Mouse (Mus musculus) adrenal gland, postnatal 10 days (tissue): Measurements from ENCODE around the gene Tnip2. TPM values are rescaled to one million over a fixed set of nuclear protein-coding genes. Genes with fewer than 3 reads are reported as not detected.

ENCODE experiments used
- DNase-seq: peaks from one replicate; pipeline ENCODE4 v3.0.0; 2021; ENCODE audit warnings: mixed read lengths
- total RNA-seq, 2 experiments: library from RNA; stranded (reverse); gene quantifications; 2 replicates each; pipeline ENCODE4 v1.2.3; 2021

Gene Tnip2
- total RNA-seq, 2 experiments from 2014 or later, result 10.6 to 16.1 TPM

- DNase-seq, result no peak
These were observed 10.2 kb upstream of the Tnip2 start for GRCm38 (mm10) chr5:34523958-34524485.

DNA sequence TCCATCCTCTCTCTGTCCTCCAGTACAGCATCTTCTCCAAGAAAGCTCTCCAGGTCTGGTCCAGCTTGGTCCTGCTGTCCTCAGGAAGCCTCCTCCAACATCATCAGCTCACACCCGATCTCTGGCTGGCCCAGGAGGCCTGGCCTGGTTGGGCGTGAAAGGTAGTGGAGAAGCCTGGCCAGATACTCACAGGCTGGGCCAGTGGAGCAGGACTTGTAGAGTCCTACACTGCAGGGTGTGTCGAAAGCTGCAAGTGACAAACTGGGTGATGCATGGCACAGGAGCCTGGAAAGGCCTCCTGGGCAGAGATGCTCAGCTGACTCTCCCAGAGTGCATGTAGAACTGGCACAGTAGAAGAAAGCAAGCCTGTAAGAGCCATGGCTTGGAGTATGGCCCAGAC is 7.5 kb upstream of the Tnip2 start:
- DNase-seq, result no peak

DNA sequence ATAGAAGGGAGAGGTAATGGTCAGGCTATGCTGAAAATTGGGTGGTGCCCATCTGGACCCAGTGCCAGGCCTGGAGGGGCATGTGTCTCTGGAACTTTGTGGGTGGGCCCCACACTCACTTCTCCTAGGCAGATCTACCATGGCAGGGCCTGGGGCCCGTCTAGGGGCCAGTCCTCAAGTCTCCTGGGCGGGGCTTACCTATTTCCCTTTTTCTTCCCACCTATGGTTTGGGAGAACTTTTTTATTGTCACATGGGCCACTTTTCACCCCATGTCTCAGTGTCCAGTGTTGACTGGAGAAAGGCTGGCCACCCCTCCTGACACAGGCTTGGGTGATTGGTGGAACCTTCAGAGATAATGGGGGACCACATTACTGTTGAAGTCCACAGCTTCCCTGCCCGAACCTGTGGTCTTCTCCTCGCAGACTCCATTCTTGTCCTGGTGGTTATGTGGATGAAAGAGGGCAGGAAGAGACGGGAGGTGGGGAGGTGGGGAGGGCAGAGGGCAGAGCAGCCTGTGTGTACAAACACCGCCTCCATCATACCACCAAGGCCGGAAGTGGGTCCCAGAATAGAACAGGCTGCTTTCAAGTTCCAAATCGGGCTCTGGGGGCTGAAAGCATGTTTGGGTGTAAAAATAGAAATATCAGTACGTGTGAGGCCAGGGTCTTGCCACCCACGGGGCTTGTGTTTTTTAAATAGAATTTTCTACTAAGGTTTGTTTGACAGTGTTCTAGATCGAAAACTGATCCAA is 6.8 kb upstream of the Tnip2 start:
- DNase-seq, result no peak

DNA sequence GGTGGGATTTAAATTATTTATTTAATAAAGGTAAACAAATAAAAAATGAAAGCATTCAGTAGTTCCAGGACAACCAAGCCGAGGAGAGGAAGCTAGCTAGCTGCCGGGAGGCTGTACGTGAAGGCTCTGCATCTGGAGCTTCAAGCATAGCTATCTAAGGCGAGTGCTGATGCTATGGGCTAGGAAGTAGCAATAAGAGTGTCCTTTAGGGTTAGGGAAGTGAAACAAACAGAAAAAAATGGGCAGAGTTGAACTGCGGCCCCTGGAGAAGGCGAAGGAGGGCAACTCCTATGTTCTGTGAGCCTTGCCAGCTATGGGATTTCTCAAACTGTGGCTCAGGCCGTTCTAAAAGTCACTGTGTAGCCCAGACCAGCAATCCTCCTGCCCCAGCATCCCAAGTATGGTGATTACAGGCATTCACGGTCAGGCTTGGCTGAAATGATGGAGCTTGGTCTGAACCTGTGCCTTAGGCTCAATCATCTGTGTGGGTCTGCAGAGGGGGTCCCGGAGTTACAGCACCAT is 5.7 kb upstream of the Tnip2 start:
- DNase-seq, result no peak

DNA sequence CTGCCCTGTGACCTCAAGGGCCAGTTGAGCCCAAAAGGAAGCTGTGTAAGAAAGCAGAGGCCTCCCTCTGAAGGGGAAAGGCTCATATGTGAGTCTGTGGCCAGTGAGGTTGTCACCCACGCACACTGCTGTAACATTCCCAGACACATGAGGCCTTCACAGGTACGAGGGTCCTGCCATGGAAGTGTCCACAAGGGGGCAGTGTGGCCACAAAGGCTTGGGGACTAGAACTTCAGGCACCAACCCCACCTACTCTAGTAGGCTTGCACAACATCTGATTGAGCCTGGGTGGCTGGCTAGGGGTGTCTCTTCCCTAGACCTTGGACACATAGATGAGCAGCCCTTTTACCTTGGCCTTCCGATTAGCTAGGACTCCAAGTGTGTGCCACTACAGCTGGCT is 4.1 kb upstream of the Tnip2 start:
- DNase-seq, result peak; percentile 93

DNA sequence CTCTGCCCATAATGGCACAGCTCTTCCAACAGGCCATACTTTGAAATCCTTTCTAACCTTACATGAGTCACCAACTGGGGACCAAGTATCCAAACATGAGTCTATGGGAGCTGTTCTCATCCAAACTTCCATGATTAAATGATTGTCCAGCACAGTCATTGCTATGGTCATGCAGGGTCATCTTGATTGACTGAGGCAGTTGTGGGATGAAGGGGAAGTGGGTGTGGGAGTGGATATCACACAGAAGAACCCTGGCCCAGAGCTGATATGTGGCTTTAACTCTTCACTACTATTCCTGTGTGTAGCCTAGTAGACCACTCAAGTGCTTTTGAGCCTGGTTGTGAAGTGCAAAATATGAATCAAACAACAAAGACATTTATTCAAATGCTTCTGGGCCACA is 1.3 kb upstream of the Tnip2 start:
- DNase-seq, result no peak

- DNase-seq, result no peak
These were observed 401 bp upstream of the Tnip2 start for GRCm38 (mm10) chr5:34514218-34514566.

DNA sequence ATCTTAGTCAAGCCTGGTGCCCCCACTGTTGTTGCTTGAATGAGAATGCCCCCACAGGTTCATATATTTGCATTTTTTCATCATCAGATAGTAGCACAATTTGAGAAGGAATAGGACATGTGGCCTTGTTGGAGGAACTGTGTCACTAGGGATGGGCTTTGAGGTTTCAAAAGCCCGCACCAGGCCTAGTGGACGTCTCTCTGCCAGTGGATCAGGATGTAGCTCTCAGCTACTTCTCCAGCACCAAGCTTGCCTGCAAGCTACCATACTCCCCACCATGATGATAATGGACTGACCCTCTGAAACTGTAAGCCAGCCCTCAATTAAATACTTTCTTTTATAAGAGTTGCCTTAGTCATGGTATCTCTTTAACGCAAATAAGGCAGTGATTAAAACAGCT is 1.3 kb downstream of the Tnip2 start:
- no peak for DNase-seq

DNA sequence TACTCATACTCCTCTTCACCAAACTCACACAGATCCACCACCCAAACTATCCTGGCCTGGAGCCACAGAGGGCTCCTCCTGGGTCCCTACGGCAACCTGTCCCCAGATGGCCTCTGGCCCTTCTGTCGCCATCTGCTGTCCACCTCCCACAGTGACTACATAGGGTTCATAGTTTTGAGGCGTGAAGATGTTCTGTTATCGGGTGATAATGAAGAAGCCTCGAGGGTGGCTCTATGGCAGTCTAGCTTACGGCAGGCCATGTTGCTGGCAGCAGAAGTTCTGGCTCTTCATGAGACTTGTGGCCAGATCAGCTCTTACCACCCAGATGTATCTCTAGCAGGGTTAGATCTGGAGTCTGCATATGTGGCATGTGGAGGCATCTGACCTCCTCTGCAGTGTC is 11.0 kb downstream of the Tnip2 start:
- DNase-seq, result no peak

DNA sequence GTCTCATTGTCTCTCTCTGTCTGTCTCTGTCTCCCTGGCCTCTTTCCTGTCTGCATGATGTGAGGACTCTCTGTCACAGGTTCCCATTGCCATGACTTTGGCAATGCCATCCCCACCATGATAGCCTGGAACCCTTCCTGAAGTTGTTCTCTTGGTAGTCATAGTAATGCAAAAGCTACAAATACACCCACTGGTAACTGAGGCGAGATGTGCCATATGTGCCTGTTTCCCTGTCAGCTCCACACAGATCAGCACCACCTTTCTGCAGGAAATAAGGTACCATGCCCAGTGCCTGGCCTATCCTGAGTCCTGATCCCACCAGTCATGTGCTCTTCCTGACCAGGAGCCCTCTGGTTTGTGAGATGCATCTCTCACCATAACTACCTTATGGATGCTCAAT is 11.4 kb downstream of the Tnip2 start:
- DNase-seq, result no peak

DNA sequence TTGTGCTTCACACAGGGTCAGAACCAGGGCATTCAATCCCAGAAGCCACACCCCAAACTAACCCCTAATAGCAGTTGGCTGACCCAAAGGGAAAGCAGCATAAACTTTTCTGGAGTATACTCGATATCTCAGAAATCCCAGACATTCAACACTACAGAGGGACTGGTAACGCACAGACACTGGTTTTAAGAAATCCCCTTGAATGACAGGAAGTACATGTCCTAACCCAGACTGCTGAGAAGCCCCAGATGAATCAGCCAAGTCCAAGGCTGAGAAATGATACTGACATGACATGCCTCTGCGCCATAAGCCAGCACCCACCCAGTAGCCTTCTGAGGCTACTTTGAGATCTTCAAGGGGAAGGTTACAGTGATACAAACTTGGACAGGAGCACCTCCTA is 12.2 kb downstream of the Tnip2 start:
- no peak for DNase-seq

DNA sequence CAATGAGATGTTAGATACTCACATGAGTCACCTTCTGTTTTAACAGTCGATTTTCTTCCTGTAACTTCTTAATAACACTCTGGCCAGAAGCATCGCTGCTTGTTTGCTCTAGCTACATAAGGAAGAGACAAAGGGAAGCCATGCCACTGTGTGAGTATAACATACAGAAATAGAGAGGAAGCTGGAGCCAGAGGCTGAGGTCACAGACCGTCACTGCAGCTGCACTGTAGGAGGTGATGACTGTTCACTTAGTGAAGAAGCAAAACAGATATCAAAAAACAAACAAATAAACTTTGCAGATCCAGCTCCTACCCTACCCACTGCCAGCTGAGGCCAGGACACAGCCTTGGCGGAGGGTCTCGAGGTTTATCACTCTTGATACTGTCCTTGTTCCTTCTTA is 12.9 kb downstream of the Tnip2 start:
- DNase-seq, result no peak

DNA sequence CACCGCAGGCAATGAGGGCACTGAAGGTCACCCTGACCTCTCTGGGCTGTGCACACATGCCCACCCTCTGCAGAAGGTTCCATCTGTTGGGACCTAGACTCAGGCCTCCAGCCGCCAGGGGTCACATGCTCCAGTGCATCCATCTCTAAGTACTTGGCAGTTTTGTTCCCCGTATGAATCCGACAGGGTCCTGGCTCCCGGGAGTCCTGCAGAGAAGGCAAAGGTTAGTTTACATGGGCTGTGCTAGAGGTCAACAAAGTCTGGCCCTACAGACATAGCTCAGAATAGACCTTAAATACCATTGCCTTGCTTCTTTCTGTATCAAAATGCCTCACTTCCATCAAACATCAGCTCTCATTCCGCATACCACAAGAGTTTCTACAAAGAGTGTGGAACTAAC is 17.0 kb downstream of the Tnip2 start:
- DNase-seq, result no peak

- DNase-seq, result no peak
These were observed 24.4 kb downstream of the Tnip2 start for GRCm38 (mm10) chr5:34489418-34489787.

- DNase-seq, result no peak
These were observed 24.9 kb downstream of the Tnip2 start for GRCm38 (mm10) chr5:34488741-34489417.

DNA sequence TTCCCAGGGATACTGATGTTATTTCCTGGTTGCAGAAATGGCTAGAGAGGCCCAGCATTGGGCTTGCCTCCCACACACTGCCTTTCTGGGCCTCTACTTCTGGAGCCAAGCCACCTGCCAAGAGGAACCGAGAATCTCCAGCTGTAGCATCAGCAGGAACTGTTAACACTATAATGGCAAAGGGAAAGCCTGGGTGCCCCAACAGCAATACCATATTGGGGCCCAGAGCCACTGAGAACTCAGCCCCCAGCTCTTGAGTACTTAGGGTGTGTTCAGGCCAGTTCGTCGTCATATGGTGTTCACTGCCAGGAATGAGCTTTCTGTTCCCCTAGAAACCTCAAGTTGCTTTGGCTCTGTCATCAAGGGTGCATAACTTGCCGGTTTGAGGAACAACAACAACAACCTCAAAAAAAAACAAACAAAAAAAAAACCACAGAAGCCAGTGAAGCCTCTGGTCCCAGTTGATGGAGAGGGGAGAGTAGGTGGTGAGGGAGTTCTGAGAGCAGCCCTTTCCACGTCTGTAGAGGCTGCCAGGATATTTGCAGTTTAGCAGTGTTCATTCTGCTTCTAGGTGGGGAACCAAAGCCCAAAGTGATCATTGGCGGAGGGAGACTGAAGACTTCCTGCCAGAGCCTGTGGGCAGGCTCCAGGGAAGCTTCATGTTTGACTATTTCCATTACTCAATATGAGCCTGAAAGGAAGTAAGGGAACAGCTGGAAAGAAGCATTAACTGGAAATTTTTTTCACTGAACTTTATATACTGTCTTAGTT is 26.3 kb downstream of the Tnip2 start:
- DNase-seq, result no peak

DNA sequence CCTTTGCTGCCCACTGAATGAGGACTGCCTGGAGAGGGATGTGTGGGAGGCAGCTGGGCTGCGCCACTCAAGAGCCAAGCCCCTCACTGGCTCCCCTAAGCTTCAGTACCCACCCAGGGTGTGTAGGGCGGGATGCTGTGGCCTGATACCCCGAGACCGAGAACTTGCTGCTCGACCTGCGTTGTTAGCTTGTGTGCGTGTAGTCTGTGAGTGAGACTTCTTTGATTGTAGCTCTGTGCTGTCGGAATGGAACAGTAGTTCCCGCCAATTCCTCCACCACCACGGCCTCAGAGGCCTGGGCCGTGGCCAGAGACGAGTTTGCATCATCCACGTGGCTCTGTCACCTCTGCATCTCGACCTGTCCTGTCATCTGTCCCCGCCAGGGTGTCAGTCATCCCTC is 28.1 kb downstream of the Tnip2 start:
- DNase-seq, result no peak

GRCm38 (mm10) chr5:34480926-34481325 is 32.9 kb downstream of the Tnip2 start:
- no peak for DNase-seq

DNA sequence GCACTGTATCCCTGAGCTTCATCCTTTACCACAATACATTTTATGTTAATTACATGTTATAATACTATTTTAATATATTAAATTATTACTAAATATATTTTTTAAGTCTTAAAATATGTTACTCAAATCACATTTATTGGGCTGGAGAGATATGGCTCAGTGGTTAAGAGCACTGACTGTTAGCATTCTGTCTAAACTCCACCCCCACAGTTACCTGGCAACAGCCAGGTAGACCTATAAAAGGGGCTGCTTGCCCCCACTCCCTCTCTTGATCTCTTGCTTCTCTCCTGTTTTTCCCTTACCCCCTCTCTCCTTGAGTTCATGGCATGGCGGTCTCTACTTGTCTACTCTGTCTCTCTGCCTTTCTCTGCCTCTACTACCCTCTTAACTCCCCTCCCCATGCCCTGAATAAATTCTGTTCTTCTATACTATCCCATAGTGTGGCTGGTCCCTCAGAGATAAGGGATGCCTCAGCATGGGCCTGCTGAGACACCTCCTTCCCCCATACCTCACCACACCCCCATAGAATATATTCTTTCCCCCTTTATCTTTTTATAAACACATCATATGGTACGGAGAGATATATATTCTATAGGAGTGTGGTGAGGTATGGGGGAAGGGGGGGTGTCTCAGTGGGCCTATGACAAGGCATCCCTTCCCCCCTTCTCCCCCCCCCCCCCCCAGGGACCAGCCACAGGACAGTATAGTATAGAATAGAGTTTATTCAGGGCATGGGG is 45.6 kb downstream of the Tnip2 start:
- no peak for DNase-seq

DNA sequence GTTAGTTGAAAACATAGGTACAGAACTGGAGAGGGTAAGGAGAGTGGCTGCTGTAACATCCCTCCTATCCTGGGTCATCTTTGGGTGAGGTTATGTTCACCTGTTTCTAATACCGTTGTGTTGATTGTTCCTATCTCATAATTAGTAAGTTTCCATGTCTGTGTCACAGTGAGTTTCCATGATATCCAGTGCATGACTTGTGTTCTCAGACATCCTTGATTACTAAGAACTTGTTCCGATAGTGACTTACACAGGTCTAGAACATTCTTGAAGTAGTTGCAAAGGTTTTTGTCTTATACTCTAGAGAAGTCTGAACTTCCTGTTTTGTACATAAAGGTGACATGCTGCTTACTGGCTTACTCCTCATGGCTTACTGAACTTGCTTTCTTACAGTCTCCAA is 47.1 kb downstream of the Tnip2 start:
- DNase-seq, result no peak

GRCm38 (mm10) chr5:34466079-34466478 is 47.7 kb downstream of the Tnip2 start:
- no peak for DNase-seq

- DNase-seq, result no peak
These were observed 52.0 kb downstream of the Tnip2 start for GRCm38 (mm10) chr5:34461841-34462240.
